Mouse (Mus musculus) layer of hippocampus, postnatal 36 days (tissue): Measurements from ENCODE around the gene Gm11011. TPM values are rescaled to one million over a fixed set of nuclear protein-coding genes. Genes with fewer than 3 reads are reported as not detected.

Source experiments
- DNase-seq, 2 experiments: peaks; one replicate each; pipeline ENCODE4 v3.0.0; 2022
- total RNA-seq, 2 experiments: library from RNA; stranded (reverse); gene quantifications; 2 replicates each; pipeline ENCODE4 v1.2.3; 2021

The Gm11011 gene
- total RNA-seq, 2 experiments from 2014 or later = not detected

- DNase-seq = no peak
Measured at GRCm38 (mm10) chr2:169586688-169587087, 857 bp downstream of the Gm11011 start.

- DNase-seq = no peak
Measured at GRCm38 (mm10) chr2:169585631-169586285, 1.8 kb downstream of the Gm11011 start.

- DNase-seq = no peak
Measured at GRCm38 (mm10) chr2:169584745-169585456, 2.6 kb downstream of the Gm11011 start.

- no peak for DNase-seq
Measured at GRCm38 (mm10) chr2:169583476-169583875, 4.1 kb downstream of the Gm11011 start.

- no peak for DNase-seq
Measured at GRCm38 (mm10) chr2:169577508-169578196, 9.9 kb downstream of the Gm11011 start.

- no peak for DNase-seq
Measured at GRCm38 (mm10) chr2:169570063-169570462, 17.5 kb downstream of the Gm11011 start.

- no peak for DNase-seq
Measured at GRCm38 (mm10) chr2:169566159-169566558, 21.4 kb downstream of the Gm11011 start.

DNA sequence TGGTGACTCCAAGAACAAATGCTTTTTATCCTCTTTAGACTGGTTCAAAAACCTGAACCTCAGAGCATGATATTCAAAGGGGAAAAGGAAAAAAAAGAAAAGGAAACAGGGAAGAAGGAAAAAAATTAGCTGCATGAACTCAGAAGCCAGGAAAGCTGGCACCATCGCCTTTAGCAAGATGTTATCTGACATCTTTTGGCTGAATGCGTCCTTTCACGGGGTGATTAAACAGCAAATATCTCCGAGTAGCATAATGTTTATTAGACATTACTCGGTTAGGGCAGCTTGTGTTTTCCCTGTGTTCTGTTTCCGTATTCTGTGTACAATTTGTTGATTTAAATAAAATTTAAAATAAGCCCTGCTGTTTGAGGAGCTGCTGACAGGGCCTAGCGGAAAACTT lies 21.8 kb downstream of the Gm11011 start:
- no peak for DNase-seq

- no peak for DNase-seq
Measured at GRCm38 (mm10) chr2:169545674-169546073, 41.9 kb downstream of the Gm11011 start.

DNA sequence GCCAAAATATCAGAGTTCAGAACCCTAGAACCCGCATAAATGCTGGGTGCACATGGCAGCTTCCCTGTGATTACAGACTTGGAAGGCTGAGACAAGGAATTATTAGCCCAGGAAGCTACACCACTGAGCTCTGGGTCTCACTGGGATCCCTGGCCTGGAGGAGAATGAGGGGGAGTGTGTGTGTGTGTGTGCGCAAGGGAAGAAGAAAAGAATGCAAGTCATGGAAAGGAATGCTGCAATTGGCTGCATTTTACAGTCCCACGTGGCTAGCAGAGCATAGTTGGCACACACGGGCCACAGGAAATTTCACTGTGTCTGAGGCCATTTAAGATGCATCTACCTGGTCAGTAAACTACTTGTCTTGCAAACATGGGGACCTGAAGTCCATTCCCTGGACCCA lies 48.6 kb downstream of the Gm11011 start:
- no peak for DNase-seq

Other genes with a start within 250 kb of the Gm11011 start
- 10 to 100 TPM; 29.6 to 34.3 TPM for gene Tshz2, start 45.3 kb upstream of the Gm11011 start, total RNA-seq